In the genomic region with DNA sequence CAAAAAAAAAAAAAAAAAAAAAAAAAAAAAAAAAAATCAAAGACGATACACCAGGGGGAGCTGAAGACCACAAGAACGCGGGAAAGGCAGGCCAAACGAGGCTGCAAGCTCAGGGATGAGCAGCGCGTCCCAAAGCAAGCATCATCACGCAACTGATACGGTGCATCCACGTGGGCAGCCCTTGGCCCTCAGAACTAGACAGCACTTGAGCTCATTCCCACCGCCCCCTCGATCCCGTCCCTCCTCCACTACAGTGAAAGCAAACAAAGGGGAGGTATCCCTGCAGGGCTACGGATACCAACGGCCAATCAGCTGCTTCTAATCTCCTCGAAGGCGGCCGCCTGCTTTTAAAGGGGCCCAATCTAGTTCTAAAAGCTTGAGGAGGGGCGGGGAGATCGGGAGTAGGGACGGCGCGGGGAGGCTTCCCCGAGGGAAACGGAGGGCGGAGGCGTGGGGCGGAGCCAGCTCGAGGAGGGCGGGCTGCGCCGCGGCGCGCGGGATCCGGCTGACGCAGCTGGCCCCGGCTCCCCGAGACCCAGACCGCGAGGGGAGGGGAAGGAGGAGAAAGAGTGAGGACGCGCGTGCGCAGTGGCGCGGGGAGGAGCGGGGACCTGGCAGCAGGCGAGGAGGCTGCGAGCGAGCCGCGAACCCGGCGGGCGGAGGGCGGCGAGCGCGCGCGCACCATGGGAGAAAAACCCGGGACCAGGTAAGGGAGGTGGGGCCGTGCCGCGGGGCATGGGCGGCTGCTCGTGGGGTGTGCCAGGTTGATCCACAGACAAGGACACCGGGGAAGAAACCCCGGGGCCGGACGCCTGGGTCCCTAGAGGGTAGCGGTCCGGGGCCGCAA, we compare ENCODE assay signal across 8 mouse cellular contexts. TPM values are rescaled to one million over a fixed set of nuclear protein-coding genes. Genes with fewer than 3 reads are reported as not detected.
DNase-seq lines count a peak whose midpoint lies in the region; ATAC-seq lines count a peak whose summit lies in the region.

Gene Arrb2, plus strand, starts transcription at position 588 of the 847 bp plus-strand sequence.

- ATAC-seq in megakaryocyte progenitor cell, adult 5-6 weeks (replicated peaks; ENCODE audit: poor library complexity) = peak; percentile 80

- peak; percentile 93 for DNase-seq in adipocyte (ENCODE audit: low spot score)
- DNase-seq in embryo, embryonic 10 days (ENCODE audit: low spot score) = peak; percentile 99
- DNase-seq in gastrocnemius, postnatal 10 days = peak; percentile 99
- peak; percentile 99 for DNase-seq in induced T-regulatory cell, adult 2 months (ENCODE audit: low read depth)
- DNase-seq in left cerebral cortex, adult 9 months (ENCODE audit: low spot score in 2 of 2) = peak; percentile 96 to 97
- peak; percentile 99 for DNase-seq in right cerebral cortex, postnatal 14 days
- DNase-seq in urinary bladder, postnatal 36 days (ENCODE audit: low spot score in 2 of 2) = peak; percentile 94 to 98

RNA-seq across cellular contexts. Expression of gene Arrb2, which starts in this region (rescaled TPM):
- total RNA-seq in gastrocnemius, postnatal 10 days (2021) = 10 to 100 TPM; 11.0 TPM
- total RNA-seq in megakaryocyte progenitor cell, adult 5-6 weeks (2015) = 43.9 and 47.7 TPM in 2 replicates
- 31.4 and 48.0 TPM in 2 replicates for total RNA-seq in megakaryocyte progenitor cell, adult 5-6 weeks (2017)

Comparison
In these comparisons a context has a peak if more than half of its experiments do, and no peak if none do; other contexts are left out.
1. Peak in every context shown above with its lines: DNase-seq and ATAC-seq.